Mouse (Mus musculus) neural tube, embryonic 15.5 days (tissue): Measurements from ENCODE around the gene Vsig8. TPM values are rescaled to one million over a fixed set of nuclear protein-coding genes. Genes with fewer than 3 reads are reported as not detected.

Source experiments
- ATAC-seq: fragments of 200-750 bp; cut with Nextera tagmentation; 2 replicates; pipeline ENCODE4 v1.8.0; 2017; ENCODE audit warnings: mild to moderate bottlenecking, moderate TSS enrichment, moderate library complexity; ENCODE audit not compliant: low FRiP score
- H3K27ac ChIP-seq: fragments of 300-500 bp; sonication (generic); replicated peaks from 2 replicates; pipeline ENCODE4 v1.5.1; 2015; ENCODE audit warnings: mild to moderate bottlenecking, inconsistent platforms
- H3K27me3 ChIP-seq: fragments of 300-500 bp; sonication (generic); replicated peaks from 2 replicates; pipeline ENCODE4 v1.6.1; 2015; ENCODE audit warnings: inconsistent platforms
- H3K36me3 ChIP-seq: fragments of 300-500 bp; sonication (generic); 2 replicates; pipeline ENCODE4 v1.6.1; 2015; ENCODE audit warnings: inconsistent platforms
- H3K4me1 ChIP-seq: fragments of 300-500 bp; sonication (generic); 2 replicates; pipeline ENCODE4 v1.6.1; 2015; ENCODE audit warnings: inconsistent platforms
- H3K4me2 ChIP-seq: fragments of 300-500 bp; sonication (generic); 2 replicates; pipeline ENCODE4 v1.6.1; 2015; ENCODE audit warnings: inconsistent platforms, mild to moderate bottlenecking, moderate library complexity
- H3K4me3 ChIP-seq: fragments of 300-500 bp; sonication (generic); replicated peaks from 2 replicates; pipeline ENCODE4 v1.5.1; 2015; ENCODE audit warnings: mild to moderate bottlenecking, inconsistent platforms
- H3K9ac ChIP-seq: fragments of 300-500 bp; sonication (generic); replicated peaks from 2 replicates; pipeline ENCODE4 v1.6.1; 2015; ENCODE audit warnings: mild to moderate bottlenecking, inconsistent platforms
- H3K9me3 ChIP-seq: fragments of 300-500 bp; sonication (generic); replicated peaks from 2 replicates; pipeline ENCODE4 v1.6.1; 2016; ENCODE audit warnings: inconsistent platforms
- WGBS: fragments of 180-500 bp; shearing (Covaris S2); methylation state at CpG from one replicate; pipeline ENCODE4 v1.1.7; 2015; ENCODE audit warnings: mixed read lengths; 5-methylcytosine and 5-hydroxymethylcytosine counted together
- polyA plus RNA-seq: library from polyadenylated mRNA; unstranded; fragments of >200 nt; fragmentation: Nextera tagmentation; extraction: Ambion mirVana; gene quantifications from 2 replicates; pipeline ENCODE4 v1.2.1, GENCODE M21; 2015

Gene Vsig8
- polyA plus RNA-seq, 1 experiment from 2014 or later: 1.4 TPM

- Histone ChIP-seq H3K9me3 (no peaks in the 10 kb centered on the region), H3K4me3 (peak overlapping the region; percentile 70), H3K27me3 (peaks cover 8% of the 10 kb centered on the region), H3K4me2 (peak overlapping the region; percentile 91), H3K4me1 (peaks cover 19% of the 10 kb centered on the region), H3K27ac (peak overlapping the region; percentile 85), H3K9ac (peak overlapping the region; percentile 72), H3K36me3 (no peaks in the 10 kb centered on the region)
- WGBS: under 1% methylated on average over 66 of the region's 66 CpGs
- ATAC-seq: peak; percentile 90
Measured at GRCm38 (mm10) chr1:172562641-172563464, 7.1 kb downstream of the Vsig8 start.

DNA sequence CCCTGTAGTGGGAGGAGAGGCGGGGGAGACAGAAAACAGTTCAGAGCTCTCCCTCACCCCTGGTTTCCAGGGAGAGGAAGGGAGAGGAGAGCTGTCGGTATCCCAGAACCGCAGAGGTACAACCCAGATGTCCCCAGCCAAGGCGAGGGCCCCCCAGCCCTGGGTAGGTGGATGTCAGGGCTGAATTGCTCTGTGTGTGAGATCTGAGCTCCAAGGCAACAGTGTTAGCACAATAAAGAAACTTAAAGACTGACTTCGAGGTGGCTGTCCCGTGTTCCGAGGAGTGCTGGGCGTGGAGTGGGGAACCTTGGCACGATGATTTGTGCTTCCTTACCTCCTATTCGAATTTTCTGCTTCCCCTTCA, 7.7 kb downstream of the Vsig8 start:
- no peak; the same call in 1 of the 2 replicates for ATAC-seq

DNA sequence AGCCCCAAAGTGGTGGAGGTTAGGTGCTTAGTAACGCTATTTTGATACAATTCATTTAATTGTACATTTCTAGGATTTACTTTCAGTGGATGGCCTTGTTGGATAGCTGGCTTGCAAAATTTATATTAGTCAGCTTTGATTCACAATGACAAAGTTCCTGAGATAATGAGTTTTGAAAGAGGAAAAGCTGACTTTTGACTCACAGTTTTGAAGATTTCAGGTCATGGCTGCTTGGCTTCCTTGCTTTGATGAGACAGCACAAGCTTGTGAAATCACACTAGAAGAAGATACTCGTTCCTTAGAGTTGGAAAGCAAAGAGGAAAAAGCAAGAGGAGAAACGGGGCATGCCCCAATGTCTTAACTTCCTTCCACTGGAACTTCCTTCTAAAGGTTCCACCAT, 10.4 kb downstream of the Vsig8 start:
- Histone ChIP-seq H3K36me3 (no peaks in the 10 kb centered on the region), H3K27me3 (peaks cover 6% of the 10 kb centered on the region; the same call in 1 of the 2 replicates), H3K4me1 (peaks cover 19% of the 10 kb centered on the region), H3K4me2 (no peak overlapping the region), H3K9me3 (no peaks in the 10 kb centered on the region), H3K9ac (no peak overlapping the region), H3K27ac (no peak overlapping the region), H3K4me3 (no peak overlapping the region)
- no peak for ATAC-seq
- 76% methylated on average over 3 of the region's 3 CpGs for WGBS

More for the DNA sequence above, 7.7 kb downstream of the Vsig8 start:
- H3K36me3 ChIP-seq: no peaks in the 10 kb centered on the region
- H3K9ac ChIP-seq: peak overlapping the region; percentile 72
- peak overlapping the region; percentile 70 for H3K4me3 ChIP-seq
- H3K27ac ChIP-seq: peak overlapping the region; percentile 85
- peaks cover 19% of the 10 kb centered on the region for H3K4me1 ChIP-seq
- peak overlapping the region; percentile 91 for H3K4me2 ChIP-seq
- WGBS: under 1% methylated on average over 10 of the region's 10 CpGs
- H3K9me3 ChIP-seq: no peaks in the 10 kb centered on the region
- H3K27me3 ChIP-seq: peaks cover 8% of the 10 kb centered on the region

DNA sequence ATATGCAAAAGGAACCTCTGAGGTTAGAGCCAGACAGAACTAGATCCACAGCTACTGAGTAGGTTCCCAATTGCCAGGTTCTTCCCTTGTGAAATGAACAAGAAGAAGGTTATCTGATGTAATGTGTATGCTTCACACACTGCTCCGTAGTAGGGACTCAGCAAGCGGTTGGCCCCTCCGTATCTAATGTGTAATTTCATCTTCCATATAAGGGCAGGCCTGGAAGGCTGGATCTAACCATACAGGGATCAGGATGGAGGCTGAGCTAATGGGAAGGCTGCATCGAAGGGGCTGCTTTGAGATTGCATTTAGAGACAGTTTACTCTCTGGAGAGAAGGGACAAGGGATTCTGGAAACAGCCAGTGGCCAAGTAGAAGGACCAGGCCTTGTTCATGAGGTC, 12.0 kb downstream of the Vsig8 start:
- no peaks in the 10 kb centered on the region for H3K9me3 ChIP-seq
- 69% methylated on average over 4 of the region's 4 CpGs for WGBS
- ATAC-seq: no peak

GRCm38 (mm10) chr1:172580116-172580515, 24.4 kb downstream of the Vsig8 start:
- Histone ChIP-seq H3K27ac (no peak overlapping the region), H3K4me1 (no peaks in the 10 kb centered on the region), H3K36me3 (no peaks in the 10 kb centered on the region), H3K4me3 (no peak overlapping the region), H3K27me3 (no peaks in the 10 kb centered on the region), H3K9me3 (no peaks in the 10 kb centered on the region), H3K9ac (no peak overlapping the region), H3K4me2 (no peak overlapping the region)
- ATAC-seq: no peak
- WGBS: 70% methylated on average over 6 of the region's 6 CpGs

More for the DNA sequence above, 12.0 kb downstream of the Vsig8 start:
- Histone ChIP-seq H3K27ac (no peak overlapping the region), H3K4me3 (no peak overlapping the region), H3K4me1 (peaks cover 7% of the 10 kb centered on the region; the same call in 1 of the 2 replicates), H3K4me2 (no peak overlapping the region), H3K9ac (no peak overlapping the region), H3K27me3 (0 out of 2 replicates have a peak, but pooled peaks cover 3% of the 10 kb centered on the region), H3K36me3 (no peaks in the 10 kb centered on the region)

- WGBS: 84% methylated on average over 8 of the region's 8 CpGs
- Histone ChIP-seq H3K9ac (no peak overlapping the region), H3K4me3 (no peak overlapping the region), H3K4me1 (peaks cover 13% of the 10 kb centered on the region), H3K9me3 (no peaks in the 10 kb centered on the region), H3K27ac (no peak overlapping the region), H3K27me3 (no peaks in the 10 kb centered on the region), H3K4me2 (no peak overlapping the region), H3K36me3 (no peaks in the 10 kb centered on the region)
- ATAC-seq: no peak
Measured at GRCm38 (mm10) chr1:172582436-172582835, 26.7 kb downstream of the Vsig8 start.

- H3K4me1 ChIP-seq: peaks cover 13% of the 10 kb centered on the region
- H3K36me3 ChIP-seq: no peaks in the 10 kb centered on the region
- no peaks in the 10 kb centered on the region for H3K9me3 ChIP-seq
- H3K4me2 ChIP-seq: no peak overlapping the region
- no peak overlapping the region for H3K27ac ChIP-seq
- H3K4me3 ChIP-seq: no peak overlapping the region
- 87% methylated on average over 6 of the region's 6 CpGs for WGBS
- ATAC-seq: no peak
- H3K9ac ChIP-seq: no peak overlapping the region
- H3K27me3 ChIP-seq: no peaks in the 10 kb centered on the region
Measured at GRCm38 (mm10) chr1:172584271-172584670, 28.5 kb downstream of the Vsig8 start.

GRCm38 (mm10) chr1:172585026-172585425, 29.3 kb downstream of the Vsig8 start:
- Histone ChIP-seq H3K4me1 (peaks cover 13% of the 10 kb centered on the region), H3K27ac (peak overlapping the region; percentile 70; the same call in 1 of the 2 replicates), H3K27me3 (no peaks in the 10 kb centered on the region), H3K36me3 (no peaks in the 10 kb centered on the region), H3K4me2 (peak overlapping the region; percentile 35; the same call in 1 of the 2 replicates), H3K9ac (no peak overlapping the region), H3K9me3 (no peaks in the 10 kb centered on the region), H3K4me3 (no peak overlapping the region)
- peak; percentile 15; the same call in 1 of the 2 replicates for ATAC-seq
- 45% methylated on average over 4 of the region's 4 CpGs for WGBS

GRCm38 (mm10) chr1:172585612-172586567, 30.2 kb downstream of the Vsig8 start:
- Histone ChIP-seq H3K4me3 (no peak overlapping the region), H3K27me3 (no peaks in the 10 kb centered on the region), H3K9ac (peak overlapping the region; percentile 2; the same call in 1 of the 2 replicates), H3K27ac (peak overlapping the region; percentile 70), H3K36me3 (no peaks in the 10 kb centered on the region), H3K4me2 (peak overlapping the region; percentile 35), H3K9me3 (no peaks in the 10 kb centered on the region), H3K4me1 (peaks cover 13% of the 10 kb centered on the region)
- peak; percentile 76 for ATAC-seq
- WGBS: 10% methylated on average over 26 of the region's 26 CpGs

GRCm38 (mm10) chr1:172590385-172590784, 34.6 kb downstream of the Vsig8 start, which contains the start of gene Slamf8:
TSS of gene Slamf8 (minus strand) at chr1:172590568.
- Histone ChIP-seq H3K36me3 (no peaks in the 10 kb centered on the region), H3K9ac (no peak within 1 kb of the TSS), H3K4me3 (no peak within 1 kb of the TSS), H3K27ac (no peak within 1 kb of the TSS), H3K27me3 (no peaks in the 10 kb centered on the region), H3K9me3 (no peaks in the 10 kb centered on the region), H3K4me1 (peaks cover 12% of the 10 kb centered on the region), H3K4me2 (no peak within 1 kb of the TSS)
- 86% methylated on average over 7 of the region's 7 CpGs for WGBS
- ATAC-seq: no peak

DNA sequence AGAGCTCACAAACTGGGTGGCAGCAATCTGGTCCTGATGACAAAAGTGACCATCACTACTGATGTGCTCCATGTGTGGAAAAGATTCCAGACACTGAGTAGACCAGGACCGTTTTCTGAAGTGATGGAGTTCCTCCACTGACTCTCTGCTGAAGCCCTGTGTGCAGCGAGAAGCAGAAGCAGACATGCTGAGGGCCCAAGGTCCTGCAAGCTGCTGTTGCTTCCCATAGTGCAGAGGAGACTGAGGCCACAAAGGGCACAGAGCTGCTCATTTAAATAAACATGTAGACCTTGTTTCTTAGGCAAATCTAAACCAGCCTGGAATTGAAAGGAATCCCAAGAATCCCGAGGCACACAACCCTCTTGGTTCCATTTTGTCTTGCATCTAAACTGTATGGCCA, 37.6 kb downstream of the Vsig8 start:
- no peaks in the 10 kb centered on the region for H3K4me1 ChIP-seq
- 72% methylated on average over 3 of the region's 3 CpGs for WGBS
- no peak overlapping the region for H3K4me3 ChIP-seq

More for the DNA sequence above, 37.6 kb downstream of the Vsig8 start:
- Histone ChIP-seq H3K4me2 (no peak overlapping the region), H3K9me3 (no peaks in the 10 kb centered on the region), H3K36me3 (no peaks in the 10 kb centered on the region), H3K27ac (no peak overlapping the region), H3K9ac (no peak overlapping the region), H3K27me3 (no peaks in the 10 kb centered on the region)
- no peak for ATAC-seq
